Mouse (Mus musculus) layer of hippocampus, postnatal 25 days (tissue): ENCODE results near the gene Gm5771. TPM values are rescaled to one million over a fixed set of nuclear protein-coding genes. Genes with fewer than 3 reads are reported as not detected.
"Not testable (repeated sequence)": the region's sequence is repeated elsewhere in the genome, so short reads cannot be mapped to it uniquely, and the experiment has no call there.

Source experiments
- DNase-seq, 2 experiments: peaks; one replicate each; pipeline ENCODE4 v3.0.0; 2022; ENCODE audit warnings: mixed read lengths in 2 of 2, low spot score in 1 of 2; ENCODE audit errors: extremely low spot score in 1 of 2
- total RNA-seq, 2 experiments: library from RNA; stranded (reverse); gene quantifications; 2 replicates each; pipeline ENCODE4 v1.2.3; 2021

Gene Gm5771
- total RNA-seq = not detected

- not testable (repeated sequence) for DNase-seq
Measured at GRCm38 (mm10) chr6:41392056-41392455, at the start of gene Gm5771. Gene Gm5771, plus strand, starts transcription at chr6:41392356.

- DNase-seq = no peak
Measured at GRCm38 (mm10) chr6:41353932-41354331, 38.2 kb upstream of the Gm5771 start, which contains the start of gene Try10. Gene Try10, plus strand, starts transcription at chr6:41354105.

- DNase-seq = not testable (repeated sequence)
Measured at GRCm38 (mm10) chr6:41373772-41374171, 18.4 kb upstream of the Gm5771 start.

GRCm38 (mm10) chr6:41377578-41377977 lies 14.6 kb upstream of the Gm5771 start, which contains the start of gene Prss3:
Gene Prss3, minus strand, starts transcription at chr6:41377678.
- not testable (repeated sequence) for DNase-seq

- DNase-seq = no peak
Measured at GRCm38 (mm10) chr6:41386781-41387180, 5.4 kb upstream of the Gm5771 start.

GRCm38 (mm10) chr6:41391640-41392039 lies 516 bp upstream of the Gm5771 start:
- not testable (repeated sequence) for DNase-seq

- not testable (repeated sequence) for DNase-seq
Measured at GRCm38 (mm10) chr6:41442261-41442660, 50.1 kb downstream of the Gm5771 start.

- not testable (repeated sequence) for DNase-seq
Measured at GRCm38 (mm10) chr6:41446045-41446444, 53.9 kb downstream of the Gm5771 start, which contains the start of gene Gm10334. Gene Gm10334, minus strand, starts transcription at chr6:41446145.

Other genes starting within 250 kb of the Gm5771 start
- gene Try4, start 90.1 kb upstream of the Gm5771 start, total RNA-seq = not detected
- not detected for gene Try5, start 75.5 kb upstream of the Gm5771 start, total RNA-seq
- gene Try10, start 38.3 kb upstream of the Gm5771 start, total RNA-seq = not detected
- gene Prss3, start 14.7 kb upstream of the Gm5771 start, total RNA-seq = not detected
- not detected for gene Gm10334, start 53.8 kb downstream of the Gm5771 start, total RNA-seq
- not detected for gene Prss1, start 66.6 kb downstream of the Gm5771 start, total RNA-seq
- gene Prss2, start 129.4 kb downstream of the Gm5771 start, total RNA-seq = not detected
- gene Ephb6, start 213.1 kb downstream of the Gm5771 start, total RNA-seq = 10 to 100 TPM; 67.6 to 67.9 TPM
- gene Trpv6, start 244.0 kb downstream of the Gm5771 start, total RNA-seq = 1 to 10 TPM in 1 of 2 experiments, under 1 TPM in 1; 0.57 to 1.2 TPM